Mouse (Mus musculus) intestine, embryonic 15.5 days (tissue): ENCODE results near the gene Nr1i3. TPM values are rescaled to one million over a fixed set of nuclear protein-coding genes. Genes with fewer than 3 reads are reported as not detected.

Source experiments
- ATAC-seq: fragments of 200-750 bp; cut with Nextera tagmentation; 2 replicates; pipeline ENCODE4 v1.8.0; 2017; ENCODE audit warnings: moderate TSS enrichment, moderate library complexity
- H3K27ac ChIP-seq: fragments of 300-500 bp; sonication (generic); 2 replicates; pipeline ENCODE4 v1.5.1; 2015; ENCODE audit warnings: mild to moderate bottlenecking, inconsistent platforms
- H3K27me3 ChIP-seq: fragments of 300-500 bp; sonication (generic); replicated peaks from 2 replicates; pipeline ENCODE4 v1.6.1; 2015; ENCODE audit warnings: inconsistent platforms
- H3K36me3 ChIP-seq: fragments of 300-500 bp; sonication (generic); 2 replicates; pipeline ENCODE4 v1.6.1; 2015; ENCODE audit warnings: inconsistent platforms
- H3K4me1 ChIP-seq: fragments of 300-500 bp; sonication (generic); replicated peaks from 2 replicates; pipeline ENCODE4 v1.6.1; 2015; ENCODE audit warnings: inconsistent platforms
- H3K4me2 ChIP-seq: fragments of 300-500 bp; sonication (generic); replicated peaks from 2 replicates; pipeline ENCODE4 v1.6.1; 2015; ENCODE audit warnings: mild to moderate bottlenecking, inconsistent platforms
- H3K4me3 ChIP-seq: fragments of 300-500 bp; sonication (generic); replicated peaks from 2 replicates; pipeline ENCODE4 v1.5.1; 2015; ENCODE audit warnings: inconsistent platforms
- H3K9ac ChIP-seq: fragments of 300-500 bp; sonication (generic); 2 replicates; pipeline ENCODE4 v1.6.1; 2015; ENCODE audit warnings: inconsistent platforms
- H3K9me3 ChIP-seq: fragments of 300-500 bp; sonication (generic); 2 replicates; pipeline ENCODE4 v1.6.1; 2016; ENCODE audit warnings: inconsistent platforms
- WGBS: fragments of 180-500 bp; shearing (Covaris S2); methylation state at CpG from one replicate; pipeline ENCODE4 v1.1.7; 2015; 5-methylcytosine and 5-hydroxymethylcytosine counted together
- polyA plus RNA-seq: library from polyadenylated mRNA; unstranded; fragments of >200 nt; fragmentation: Nextera tagmentation; extraction: Ambion mirVana; gene quantifications from 2 replicates; pipeline ENCODE4 v1.2.1, GENCODE M21; 2015

The Nr1i3 gene
- polyA plus RNA-seq, 1 experiment from 2014 or later = 9.2 TPM

DNA sequence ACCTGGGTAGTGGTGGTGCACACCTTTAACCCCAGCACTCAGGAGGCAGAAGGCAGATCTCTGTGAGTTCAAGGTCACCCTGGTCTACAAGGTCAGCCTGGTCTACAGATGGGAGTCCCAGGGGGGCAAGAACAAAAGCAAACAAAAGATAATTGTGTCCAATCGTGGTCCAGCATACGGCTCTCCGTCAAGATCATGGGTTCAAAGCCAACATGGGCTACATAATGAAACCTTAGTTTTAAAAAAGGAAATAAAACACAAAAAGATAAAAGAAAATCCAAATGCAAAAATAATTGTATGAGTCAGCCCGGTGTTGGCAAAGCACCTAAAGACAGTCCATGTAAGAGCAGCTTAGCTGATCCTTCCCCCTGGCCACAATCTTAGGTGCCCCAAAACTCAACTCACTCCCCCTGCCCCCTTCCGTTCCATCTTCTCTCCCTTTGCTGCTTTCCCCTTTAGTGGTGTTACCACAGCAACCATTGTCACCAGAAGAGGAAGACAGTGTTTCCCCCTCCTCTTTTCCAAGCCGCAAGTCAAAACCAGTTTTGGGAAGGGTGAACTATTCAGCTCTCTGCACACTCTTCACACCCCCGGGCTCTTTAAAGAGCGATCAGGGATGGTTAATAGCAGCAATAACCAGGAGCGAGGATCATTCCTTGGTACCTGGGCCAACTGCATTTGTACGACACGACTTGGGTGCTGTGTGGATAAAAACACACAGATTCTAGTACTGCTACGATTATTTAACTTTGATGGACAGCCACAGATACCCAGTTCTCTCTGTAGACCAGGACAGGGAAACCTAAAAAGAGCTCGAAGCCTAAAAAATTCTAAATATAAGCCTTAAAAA lies 25.7 kb upstream of the Nr1i3 start:
- no peaks in the 10 kb centered on the region for H3K27me3 ChIP-seq
- H3K9ac ChIP-seq = no peak overlapping the region
- H3K4me1 ChIP-seq = peaks cover 30% of the 10 kb centered on the region
- no peak overlapping the region for H3K27ac ChIP-seq
- H3K9me3 ChIP-seq = no peaks in the 10 kb centered on the region
- H3K4me3 ChIP-seq = no peak overlapping the region
- ATAC-seq = no peak
- no peaks in the 10 kb centered on the region for H3K36me3 ChIP-seq
- H3K4me2 ChIP-seq = no peak overlapping the region
- WGBS = 72% methylated on average over 13 of the region's 13 CpGs

DNA sequence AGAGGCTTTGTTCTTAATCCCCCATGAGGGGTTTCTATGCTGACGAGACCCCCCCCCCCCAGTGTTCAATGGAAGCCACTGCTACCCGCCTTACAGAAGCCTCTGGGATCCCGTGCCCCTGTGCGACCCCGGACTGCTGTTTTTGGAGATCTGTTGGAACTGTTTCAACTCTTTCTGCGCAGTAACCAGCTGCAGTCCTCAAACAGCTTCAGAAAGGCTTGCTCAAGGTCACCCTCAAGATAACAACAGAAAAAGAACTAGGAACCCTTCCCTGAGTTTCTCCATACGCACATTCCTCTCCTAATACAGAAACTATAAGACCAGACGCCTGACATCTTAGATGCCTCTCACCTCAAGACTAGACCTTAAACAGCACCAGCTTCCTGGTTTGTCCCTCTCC lies 24.7 kb upstream of the Nr1i3 start:
- WGBS = 21% methylated on average over 8 of the region's 8 CpGs
- H3K4me3 ChIP-seq = no peak overlapping the region
- H3K27me3 ChIP-seq = peaks cover under 1% of the 10 kb centered on the region; the same call in 1 of the 2 replicates
- peaks cover 34% of the 10 kb centered on the region for H3K4me1 ChIP-seq
- H3K9ac ChIP-seq = no peak overlapping the region
- H3K36me3 ChIP-seq = no peaks in the 10 kb centered on the region
- H3K4me2 ChIP-seq = peak overlapping the region; percentile 20; the same call in 1 of the 2 replicates
- no peak overlapping the region; the same call in 1 of the 2 replicates for H3K27ac ChIP-seq
- H3K9me3 ChIP-seq = no peaks in the 10 kb centered on the region
- peak; percentile 19 for ATAC-seq

GRCm38 (mm10) chr1:171189476-171190114 lies 24.2 kb upstream of the Nr1i3 start:
- peaks cover 35% of the 10 kb centered on the region for H3K4me1 ChIP-seq
- peak; percentile 42; the same call in 1 of the 2 replicates for ATAC-seq
- H3K4me3 ChIP-seq = no peak overlapping the region
- H3K27me3 ChIP-seq = peaks cover 5% of the 10 kb centered on the region; the same call in 1 of the 2 replicates
- no peak overlapping the region for H3K27ac ChIP-seq
- peak overlapping the region; percentile 20; the same call in 1 of the 2 replicates for H3K4me2 ChIP-seq
- 49% methylated on average over 14 of the region's 14 CpGs for WGBS
- H3K36me3 ChIP-seq = no peaks in the 10 kb centered on the region
- H3K9me3 ChIP-seq = no peaks in the 10 kb centered on the region
- H3K9ac ChIP-seq = no peak overlapping the region

DNA sequence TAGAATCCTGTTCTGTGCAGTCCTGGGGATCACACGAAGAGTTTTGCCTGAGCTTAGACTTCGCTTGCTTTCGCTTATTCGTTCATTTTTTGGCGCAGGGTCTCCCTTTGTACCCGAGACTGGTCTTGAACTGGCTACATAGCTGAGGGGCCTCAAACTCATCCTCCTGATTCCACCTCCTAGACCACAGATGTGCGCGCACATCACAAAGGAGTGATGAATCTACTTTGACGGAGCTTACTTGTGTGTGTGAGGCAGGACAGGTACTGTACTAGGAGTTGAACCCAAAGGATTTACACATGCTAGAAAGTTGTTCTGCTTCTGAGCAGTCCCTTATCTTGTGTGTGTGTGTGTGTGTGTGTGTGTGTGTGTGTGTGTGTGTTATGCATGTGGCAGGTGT lies 22.9 kb upstream of the Nr1i3 start:
- 95% methylated on average over 9 of the region's 9 CpGs for WGBS
- Histone ChIP-seq H3K4me2 (no peak overlapping the region), H3K4me3 (no peak overlapping the region), H3K27ac (no peak overlapping the region), H3K9ac (no peak overlapping the region), H3K36me3 (no peaks in the 10 kb centered on the region), H3K9me3 (no peaks in the 10 kb centered on the region), H3K27me3 (peaks cover 12% of the 10 kb centered on the region), H3K4me1 (peaks cover 37% of the 10 kb centered on the region)
- ATAC-seq = no peak

DNA sequence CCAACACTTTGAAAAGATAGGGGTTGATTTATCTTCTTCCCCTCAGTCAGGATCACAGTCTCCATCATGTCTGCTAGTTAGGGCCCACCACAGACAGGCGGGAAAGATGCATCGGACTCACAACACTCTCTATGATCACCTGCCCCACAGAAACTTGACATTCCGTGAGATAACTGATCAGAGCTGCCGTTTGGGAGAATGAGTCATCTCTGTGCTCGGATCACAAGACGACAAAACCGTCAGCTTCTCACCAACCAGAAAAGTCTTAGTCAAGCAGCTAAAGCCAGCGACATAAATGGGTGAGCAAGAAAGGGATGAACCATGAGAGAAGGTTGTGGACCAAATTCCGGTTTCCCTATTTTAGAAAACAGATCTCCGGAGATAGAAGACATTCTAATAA lies 21.5 kb upstream of the Nr1i3 start:
- H3K9me3 ChIP-seq = no peaks in the 10 kb centered on the region
- peaks cover 17% of the 10 kb centered on the region for H3K27me3 ChIP-seq
- H3K4me2 ChIP-seq = no peak overlapping the region
- ATAC-seq = no peak
- no peak overlapping the region for H3K9ac ChIP-seq
- H3K4me3 ChIP-seq = no peak overlapping the region
- no peaks in the 10 kb centered on the region for H3K36me3 ChIP-seq
- H3K4me1 ChIP-seq = peaks cover 41% of the 10 kb centered on the region
- 38% methylated on average over 10 of the region's 10 CpGs for WGBS
- H3K27ac ChIP-seq = no peak overlapping the region

DNA sequence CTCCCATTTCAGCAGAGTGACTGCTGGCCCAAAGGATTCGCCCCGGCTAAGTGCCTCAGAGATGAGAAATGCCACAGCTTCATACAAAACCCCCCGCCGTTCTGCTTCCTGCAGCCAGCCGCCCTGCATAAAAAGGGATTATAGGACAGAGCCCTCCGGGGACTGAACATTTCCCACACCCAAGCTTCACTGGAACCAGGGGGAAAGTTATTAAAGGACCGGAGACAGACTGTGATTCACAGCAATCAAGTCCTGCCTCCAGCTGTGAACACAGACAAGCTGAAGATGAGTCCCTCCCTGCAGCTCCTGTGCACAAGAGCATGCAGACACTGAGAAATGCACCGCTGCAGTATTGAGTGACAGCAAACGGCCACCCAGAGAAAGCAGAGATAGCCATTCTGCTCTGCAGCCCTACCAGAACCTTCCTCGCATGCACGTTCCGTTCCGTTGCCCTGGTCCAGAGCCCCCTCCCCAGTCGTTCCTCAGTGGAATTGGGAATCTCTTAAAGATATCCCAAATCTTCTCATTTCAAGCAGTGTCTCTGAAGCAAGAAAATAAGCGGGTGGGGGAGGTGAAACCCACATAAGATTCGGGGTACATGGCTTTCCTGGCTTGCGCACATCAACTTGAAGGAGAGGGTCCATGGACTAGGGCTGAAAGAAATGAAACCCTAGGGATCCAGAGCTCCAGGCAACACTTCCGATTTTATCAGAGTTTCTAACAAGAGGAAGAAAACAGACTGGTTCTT lies 20.5 kb upstream of the Nr1i3 start:
- no peak overlapping the region for H3K9ac ChIP-seq
- 9% methylated on average over 18 of the region's 18 CpGs for WGBS
- no peaks in the 10 kb centered on the region for H3K9me3 ChIP-seq
- H3K4me1 ChIP-seq = peaks cover 39% of the 10 kb centered on the region
- peak overlapping the region; percentile 51 for H3K4me2 ChIP-seq
- peaks cover 17% of the 10 kb centered on the region for H3K27me3 ChIP-seq
- no peaks in the 10 kb centered on the region for H3K36me3 ChIP-seq
- H3K4me3 ChIP-seq = peak overlapping the region; percentile 20
- no peak overlapping the region for H3K27ac ChIP-seq
- ATAC-seq = no peak

DNA sequence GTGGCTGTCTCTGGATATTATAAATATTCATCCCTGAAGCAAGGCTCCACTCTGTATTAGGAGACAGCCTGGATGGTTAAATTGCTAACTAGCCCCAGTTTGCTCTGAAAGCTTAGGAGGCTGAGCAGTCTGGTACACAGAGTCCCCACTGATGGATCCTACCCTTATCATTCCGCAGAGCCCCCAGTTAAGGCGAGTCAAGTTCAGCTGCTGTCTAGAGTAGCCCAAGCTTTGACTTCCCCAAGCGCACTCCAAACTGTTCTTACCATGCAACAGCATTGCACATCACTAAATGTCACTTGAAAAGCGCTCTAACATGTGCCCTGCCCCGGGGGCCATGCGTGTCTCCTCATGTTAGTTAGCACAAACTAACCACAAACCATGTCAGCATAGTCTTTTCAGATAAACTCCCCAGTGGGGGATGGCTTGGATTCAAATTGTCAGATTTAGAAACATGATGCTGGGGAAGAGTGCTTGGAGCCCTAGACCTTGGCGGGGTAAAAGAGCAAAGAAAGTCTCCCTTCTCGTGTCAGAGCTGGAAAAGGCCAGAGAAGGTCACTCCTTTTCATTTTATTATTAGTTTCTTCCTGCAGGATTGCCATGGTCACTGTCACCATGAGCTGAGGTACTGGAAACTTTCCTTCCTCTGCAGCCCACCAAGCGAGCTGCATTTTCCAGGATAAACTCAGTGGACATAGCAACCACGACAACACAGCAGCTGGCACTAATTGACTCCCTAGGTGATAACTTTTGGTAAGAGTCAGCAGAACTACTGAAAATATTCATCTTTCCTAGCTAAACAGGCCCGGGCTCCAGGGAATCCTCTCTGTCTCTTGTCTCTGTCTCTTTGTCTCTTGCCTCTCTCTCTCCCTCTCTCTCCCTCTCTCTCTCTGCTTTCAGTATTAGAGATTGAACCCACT lies 19.6 kb upstream of the Nr1i3 start:
- no peak for ATAC-seq
- Histone ChIP-seq H3K36me3 (no peaks in the 10 kb centered on the region), H3K27ac (no peak overlapping the region), H3K4me2 (peak overlapping the region; percentile 51), H3K4me3 (no peak overlapping the region), H3K9ac (no peak overlapping the region), H3K4me1 (peaks cover 33% of the 10 kb centered on the region), H3K9me3 (no peaks in the 10 kb centered on the region), H3K27me3 (peaks cover 17% of the 10 kb centered on the region)
- 35% methylated on average over 11 of the region's 11 CpGs for WGBS

GRCm38 (mm10) chr1:171195046-171195822 lies 18.5 kb upstream of the Nr1i3 start:
- peak overlapping the region; percentile 54 for H3K4me3 ChIP-seq
- H3K4me2 ChIP-seq = peak overlapping the region; percentile 98
- no peaks in the 10 kb centered on the region for H3K36me3 ChIP-seq
- no peaks in the 10 kb centered on the region for H3K9me3 ChIP-seq
- H3K4me1 ChIP-seq = peaks cover 26% of the 10 kb centered on the region
- H3K9ac ChIP-seq = peak overlapping the region; percentile 48
- H3K27ac ChIP-seq = no peak overlapping the region
- ATAC-seq = no peak
- peaks cover 17% of the 10 kb centered on the region for H3K27me3 ChIP-seq
- WGBS = 15% methylated on average over 20 of the region's 20 CpGs

GRCm38 (mm10) chr1:171195887-171196397 lies 17.8 kb upstream of the Nr1i3 start, which contains the start of gene Pcp4l1:
TSS of gene Pcp4l1 (minus strand) at chr1:171196268.
- peaks cover 17% of the 10 kb centered on the region for H3K27me3 ChIP-seq
- no peaks in the 10 kb centered on the region for H3K9me3 ChIP-seq
- peaks cover 26% of the 10 kb centered on the region for H3K4me1 ChIP-seq
- H3K4me2 ChIP-seq = peak within 1 kb of the TSS; percentile 98
- under 1% methylated on average over 33 of the region's 33 CpGs for WGBS
- no peaks in the 10 kb centered on the region for H3K36me3 ChIP-seq
- peak within 1 kb of the TSS; percentile 48 for H3K9ac ChIP-seq
- H3K27ac ChIP-seq = no peak within 1 kb of the TSS
- H3K4me3 ChIP-seq = peak within 1 kb of the TSS; percentile 54
- ATAC-seq = peak; percentile 83

DNA sequence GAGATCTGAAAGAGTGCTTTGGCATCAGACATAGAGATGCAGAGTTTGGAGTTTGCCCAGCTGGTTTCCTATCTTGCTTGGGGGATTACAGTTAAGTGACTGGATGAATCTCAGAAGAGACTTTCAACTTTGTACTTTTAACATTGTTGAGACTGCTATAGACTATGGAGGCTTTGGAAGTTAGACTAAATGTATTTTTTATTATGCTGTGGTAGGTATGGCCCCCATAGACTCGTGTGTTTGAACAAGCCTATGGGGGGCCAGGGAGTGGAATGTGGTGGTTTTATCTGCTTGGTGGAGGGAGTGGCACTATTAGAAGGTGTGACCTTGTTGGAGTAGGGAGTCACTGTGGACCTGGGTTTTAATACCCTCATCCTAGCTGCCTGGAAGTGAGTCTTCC lies 14.2 kb upstream of the Nr1i3 start:
- 38% methylated on average over 1 of the region's 1 CpGs for WGBS
- Histone ChIP-seq H3K4me2 (no peak overlapping the region), H3K27ac (no peak overlapping the region), H3K9ac (no peak overlapping the region), H3K27me3 (peaks cover 12% of the 10 kb centered on the region), H3K36me3 (no peaks in the 10 kb centered on the region), H3K9me3 (no peaks in the 10 kb centered on the region), H3K4me1 (peaks cover 12% of the 10 kb centered on the region), H3K4me3 (no peak overlapping the region)
- ATAC-seq = peak; percentile 42; the same call in 1 of the 2 replicates

DNA sequence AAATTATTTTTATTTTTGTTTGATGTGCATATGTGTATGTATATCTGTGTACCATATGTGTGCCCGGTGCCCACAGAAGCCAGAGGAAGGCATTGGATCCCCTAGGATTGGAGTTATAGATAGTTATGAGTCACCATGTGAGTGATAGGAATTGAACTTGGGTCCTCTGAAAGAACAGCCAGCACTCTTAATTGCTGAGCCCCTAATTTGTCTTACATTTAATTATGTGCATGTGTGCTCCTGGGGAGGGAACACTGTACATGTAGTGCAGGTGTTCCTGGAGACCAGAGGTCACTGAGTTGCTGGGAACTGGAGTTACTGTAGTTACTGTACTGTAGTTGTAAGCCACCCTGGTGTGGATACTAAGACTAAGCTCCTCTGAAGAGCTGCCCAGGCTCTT lies 13.0 kb upstream of the Nr1i3 start:
- peaks cover 6% of the 10 kb centered on the region for H3K4me1 ChIP-seq
- peaks cover 6% of the 10 kb centered on the region for H3K27me3 ChIP-seq
- H3K36me3 ChIP-seq = no peaks in the 10 kb centered on the region
- no peak overlapping the region for H3K27ac ChIP-seq
- H3K4me3 ChIP-seq = no peak overlapping the region
- no peaks in the 10 kb centered on the region for H3K9me3 ChIP-seq
- no peak for ATAC-seq
- H3K4me2 ChIP-seq = no peak overlapping the region
- no peak overlapping the region for H3K9ac ChIP-seq
- 93% methylated on average over 1 of the region's 1 CpGs for WGBS
